Comparison of ENCODE assay signal across 12 mouse cellular contexts in the genomic region with DNA sequence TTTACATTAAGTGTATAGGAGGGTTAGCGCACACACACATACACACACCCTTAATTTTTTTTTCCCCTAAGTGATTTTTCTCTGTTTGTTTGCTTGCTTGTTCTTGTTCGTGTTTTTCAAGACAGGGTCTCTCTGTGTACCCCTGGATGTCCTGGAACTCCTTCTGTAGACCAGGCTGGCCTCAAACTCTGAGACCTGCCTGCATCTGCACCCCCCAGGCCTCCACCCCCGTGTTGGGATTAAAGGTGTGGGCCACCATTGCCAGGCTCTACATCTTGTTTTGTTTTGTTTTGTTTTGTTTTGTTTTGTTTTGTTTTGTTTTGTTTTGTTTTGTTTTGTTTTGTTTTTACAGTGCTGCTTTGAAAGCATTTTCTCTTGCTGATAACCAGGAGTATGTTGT. TPM values are rescaled to one million over a fixed set of nuclear protein-coding genes. Genes with fewer than 3 reads are reported as not detected.
DNase-seq lines count a peak whose midpoint lies in the region; ATAC-seq and TF ChIP-seq lines count a peak whose summit lies in the region.
"Had no signal": no experiment of that assay in that cellular context is flagged by ENCODE, and none has a peak within 500 bp of the region (broad histone marks: within the 10 kb centered on the region; RNA-seq: fewer than 3 reads in every experiment).

No protein-coding gene starts in this region.

- no peak for DNase-seq in liver, postnatal 0 days
- no peak for DNase-seq in midbrain, embryonic 11.5 days (ENCODE audit: low spot score, missing footprints)
- DNase-seq in spleen, postnatal 36 days (ENCODE audit: low spot score in 2 of 2): no peak
- DNase-seq in adrenal gland, adult (ENCODE audit: inconsistent age in 2 of 2, low spot score in 1 of 2): no peak
- DNase-seq: adrenal gland, postnatal 14 days; spleen, adult 18-20 months had no signal

- peak overlapping the region; percentile 72; the same call in 1 of the 2 replicates for H3K4me2 ChIP-seq in liver, postnatal 0 days (ENCODE audit: low read depth, low read length)
- no peak overlapping the region for H3K4me2 ChIP-seq in liver, embryonic 12.5 days
- H3K4me2 ChIP-seq in forebrain, embryonic 16.5 days (ENCODE audit: low read length): peak overlapping the region; percentile 86
- H3K4me2 ChIP-seq in midbrain, embryonic 11.5 days: peak overlapping the region; percentile 83; the same call in 1 of the 2 replicates

- no peak for TF ChIP-seq EP300 in liver, postnatal 0 days (IDR thresholded peaks at IDR 0.05; ENCODE audit: low read depth)

- H3K36me3 ChIP-seq in liver, postnatal 0 days (replicated peaks; ENCODE audit: insufficient read depth, low read length): no peaks in the 10 kb centered on the region
- H3K36me3 ChIP-seq in liver, embryonic 12.5 days: no peaks in the 10 kb centered on the region
- no peaks in the 10 kb centered on the region for H3K36me3 ChIP-seq in forebrain, embryonic 16.5 days (ENCODE audit: control insufficient read depth, insufficient read depth)
- no peaks in the 10 kb centered on the region for H3K36me3 ChIP-seq in midbrain, embryonic 11.5 days (ENCODE audit: control insufficient read depth, insufficient read depth, low read length)
- H3K36me3 ChIP-seq: lung, embryonic 15.5 days had no signal

- no peak for TF ChIP-seq CTCF in liver, postnatal 0 days (IDR thresholded peaks at IDR 0.05; ENCODE audit: low read depth)

- H3K9me3 ChIP-seq in liver, postnatal 0 days (ENCODE audit: low read length): no peaks in the 10 kb centered on the region
- H3K9me3 ChIP-seq in liver, embryonic 12.5 days (replicated peaks): no peaks in the 10 kb centered on the region
- no peaks in the 10 kb centered on the region for H3K9me3 ChIP-seq in forebrain, embryonic 16.5 days (ENCODE audit: control insufficient read depth, low read length)
- no peaks in the 10 kb centered on the region for H3K9me3 ChIP-seq in midbrain, embryonic 11.5 days (ENCODE audit: control insufficient read depth, low read length)
- H3K9me3 ChIP-seq: lung, embryonic 15.5 days; megakaryocyte, embryonic 14.5 days had no signal

- ATAC-seq in liver, postnatal 0 days: no peak
- ATAC-seq in liver, embryonic 12.5 days: no peak
- ATAC-seq in forebrain, embryonic 16.5 days: no peak
- ATAC-seq in midbrain, embryonic 11.5 days (ENCODE audit: low FRiP score): no peak
- no peak for ATAC-seq in inflammation-experienced regulatory T-cells, adult 6 months

- H3K27me3 ChIP-seq in liver, postnatal 0 days (ENCODE audit: insufficient read depth, low read length): peaks cover 27% of the 10 kb centered on the region
- H3K27me3 ChIP-seq in liver, embryonic 12.5 days (replicated peaks): peaks cover 95% of the 10 kb centered on the region
- H3K27me3 ChIP-seq in forebrain, embryonic 16.5 days (replicated peaks; ENCODE audit: control insufficient read depth, insufficient read depth, low read length): no peaks in the 10 kb centered on the region
- H3K27me3 ChIP-seq in midbrain, embryonic 11.5 days (ENCODE audit: control insufficient read depth, insufficient read depth, low read length): no peaks in the 10 kb centered on the region

- H3K4me1 ChIP-seq in liver, postnatal 0 days (ENCODE audit: insufficient read depth): peaks cover 18% of the 10 kb centered on the region
- peaks cover 25% of the 10 kb centered on the region for H3K4me1 ChIP-seq in liver, embryonic 12.5 days
- H3K4me1 ChIP-seq in forebrain, embryonic 16.5 days (replicated peaks; ENCODE audit: control insufficient read depth, insufficient read depth, low read length): peaks cover 17% of the 10 kb centered on the region
- H3K4me1 ChIP-seq in midbrain, embryonic 11.5 days (ENCODE audit: control insufficient read depth, insufficient read depth, low read length): peaks cover 11% of the 10 kb centered on the region

- WGBS in liver, postnatal 0 days (ENCODE audit: insufficient replicate concordance): 68% methylated on average over 3 of the region's 3 CpGs
- WGBS in liver, embryonic 12.5 days (ENCODE audit: insufficient replicate concordance): 60% methylated on average over 3 of the region's 3 CpGs
- 75% methylated on average over 3 of the region's 3 CpGs for WGBS in forebrain, embryonic 16.5 days
- WGBS in midbrain, embryonic 11.5 days: 81% methylated on average over 3 of the region's 3 CpGs

- H3K9ac ChIP-seq in liver, postnatal 0 days (replicated peaks): no peak overlapping the region
- H3K9ac ChIP-seq in liver, embryonic 12.5 days: no peak overlapping the region
- H3K9ac ChIP-seq in forebrain, embryonic 16.5 days (replicated peaks; ENCODE audit: low read depth, low read length): peak overlapping the region; percentile 74
- peak overlapping the region; percentile 80; the same call in 1 of the 2 replicates for H3K9ac ChIP-seq in midbrain, embryonic 11.5 days (ENCODE audit: low read length)
- H3K9ac ChIP-seq: lung, embryonic 15.5 days had no signal

- no peak overlapping the region for H3K4me3 ChIP-seq in liver, postnatal 0 days (ENCODE audit: low read depth, low read length)
- no peak overlapping the region for H3K4me3 ChIP-seq in liver, embryonic 12.5 days
- no peak overlapping the region; the same call in 1 of the 2 replicates for H3K4me3 ChIP-seq in forebrain, embryonic 16.5 days (replicated peaks; ENCODE audit: low read length)
- no peak overlapping the region for H3K4me3 ChIP-seq in midbrain, embryonic 11.5 days (ENCODE audit: low read depth, low read length)
- H3K4me3 ChIP-seq: megakaryocyte, embryonic 14.5 days had no signal

- no peak overlapping the region for H3K27ac ChIP-seq in liver, postnatal 0 days (ENCODE audit: low read depth)
- H3K27ac ChIP-seq in liver, embryonic 12.5 days: no peak overlapping the region
- peak overlapping the region; percentile 100 for H3K27ac ChIP-seq in forebrain, embryonic 16.5 days (ENCODE audit: low read length)
- no peak overlapping the region for H3K27ac ChIP-seq in midbrain, embryonic 11.5 days (ENCODE audit: low read depth, low read length)

RNA-seq across cellular contexts. Expression of a gene that starts 1.4 kb away (rescaled TPM):
- 4.9 and 10.0 TPM in 2 replicates for polyA plus RNA-seq in liver, postnatal 0 days (2015; fragmentation: Nextera tagmentation; extraction: Ambion mirVana)
- polyA plus RNA-seq in liver, embryonic 12.5 days (2016; fragmentation: Nextera tagmentation; extraction: Ambion mirVana): 5.3 and 5.7 TPM in 2 replicates
- polyA plus RNA-seq in forebrain, embryonic 16.5 days (2015; fragmentation: Nextera tagmentation; extraction: Ambion mirVana): 389 and 395 TPM in 2 replicates
- 99.9 and 101 TPM in 2 replicates for polyA plus RNA-seq in midbrain, embryonic 11.5 days (2014; fragmentation: Nextera tagmentation; extraction: Ambion mirVana)
- polyA plus RNA-seq in inflammation-experienced regulatory T-cells, adult 6 months (2017; shearing (Covaris generic)): 1 to 10 TPM; 2.9 to 5.2 (median 4.3) TPM

RNA-seq across cellular contexts. Expression of a gene that starts 7.2 kb away (rescaled TPM):
- 14.3 and 14.8 TPM in 2 replicates for polyA plus RNA-seq in liver, postnatal 0 days (2015; fragmentation: Nextera tagmentation; extraction: Ambion mirVana)
- 14.3 and 16.9 TPM in 2 replicates for polyA plus RNA-seq in liver, embryonic 12.5 days (2016; fragmentation: Nextera tagmentation; extraction: Ambion mirVana)
- polyA plus RNA-seq in forebrain, embryonic 16.5 days (2015; fragmentation: Nextera tagmentation; extraction: Ambion mirVana): 150 and 152 TPM in 2 replicates
- polyA plus RNA-seq in midbrain, embryonic 11.5 days (2014; fragmentation: Nextera tagmentation; extraction: Ambion mirVana): 57.8 and 61.8 TPM in 2 replicates
- polyA plus RNA-seq in inflammation-experienced regulatory T-cells, adult 6 months (2017; shearing (Covaris generic)): 1 to 10 TPM; 3.1 to 5.0 (median 4.2) TPM

RNA-seq across cellular contexts. Expression of a gene that starts 7.2 kb away (rescaled TPM):
- 0.11 and 0.15 TPM in 2 replicates for polyA plus RNA-seq in liver, postnatal 0 days (2015; fragmentation: Nextera tagmentation; extraction: Ambion mirVana)
- 0.07 and 0.13 TPM in 2 replicates for polyA plus RNA-seq in liver, embryonic 12.5 days (2016; fragmentation: Nextera tagmentation; extraction: Ambion mirVana)
- 1.8 and 2.0 TPM in 2 replicates for polyA plus RNA-seq in forebrain, embryonic 16.5 days (2015; fragmentation: Nextera tagmentation; extraction: Ambion mirVana)
- polyA plus RNA-seq in midbrain, embryonic 11.5 days (2014; fragmentation: Nextera tagmentation; extraction: Ambion mirVana): 0.45 and 0.62 TPM in 2 replicates
- under 1 TPM in 2 of 3 experiments, not detected in 1; 0.14 to 0.40 TPM for polyA plus RNA-seq in inflammation-experienced regulatory T-cells, adult 6 months (2017; shearing (Covaris generic))

RNA-seq across cellular contexts. Expression of a gene that starts 8.6 kb away (rescaled TPM):
- polyA plus RNA-seq in liver, postnatal 0 days (2015; fragmentation: Nextera tagmentation; extraction: Ambion mirVana): 85.3 and 96.0 TPM in 2 replicates
- 200 and 207 TPM in 2 replicates for polyA plus RNA-seq in liver, embryonic 12.5 days (2016; fragmentation: Nextera tagmentation; extraction: Ambion mirVana)
- polyA plus RNA-seq in forebrain, embryonic 16.5 days (2015; fragmentation: Nextera tagmentation; extraction: Ambion mirVana): 423 and 435 TPM in 2 replicates
- 354 and 381 TPM in 2 replicates for polyA plus RNA-seq in midbrain, embryonic 11.5 days (2014; fragmentation: Nextera tagmentation; extraction: Ambion mirVana)
- 10 to 100 TPM; 12.8 to 24.5 (median 15.7) TPM for polyA plus RNA-seq in inflammation-experienced regulatory T-cells, adult 6 months (2017; shearing (Covaris generic))

RNA-seq across cellular contexts. Expression of a gene that starts 29.6 kb away (rescaled TPM):
- polyA plus RNA-seq in liver, postnatal 0 days (2015; fragmentation: Nextera tagmentation; extraction: Ambion mirVana): 7.9 and 9.9 TPM in 2 replicates
- polyA plus RNA-seq in liver, embryonic 12.5 days (2016; fragmentation: Nextera tagmentation; extraction: Ambion mirVana): 9.5 and 10.9 TPM in 2 replicates
- polyA plus RNA-seq in forebrain, embryonic 16.5 days (2015; fragmentation: Nextera tagmentation; extraction: Ambion mirVana): not detected in 2 replicates
- polyA plus RNA-seq in midbrain, embryonic 11.5 days (2014; fragmentation: Nextera tagmentation; extraction: Ambion mirVana): not detected in 2 replicates
- polyA plus RNA-seq in inflammation-experienced regulatory T-cells, adult 6 months (2017; shearing (Covaris generic)): not detected
- polyA plus RNA-seq: limb, embryonic 11.5 days; lung, embryonic 15.5 days had no signal

Comparison
In these comparisons a context has a peak if more than half of its experiments do, and no peak if none do; other contexts are left out.
1. H3K9ac ChIP-seq: peak in forebrain, embryonic 16.5 days (single experiment) and midbrain, embryonic 11.5 days (single experiment); none in liver, postnatal 0 days (single experiment) and liver, embryonic 12.5 days (single experiment).